Mouse (Mus musculus): Measurements from ENCODE around the gene Cdk13. TPM values are rescaled to one million over a fixed set of nuclear protein-coding genes. Genes with fewer than 3 reads are reported as not detected.

Gene Cdk13
- polyA plus RNA-seq, 1 experiment from 2014 or later = 16.2 TPM

GRCm38 (mm10) chr13:17802880-17803279, 2.0 kb downstream of the Cdk13 start:
- no peaks in the 10 kb centered on the region; the same call in 1 of the 2 replicates for H3K4me1 ChIP-seq (replicated peaks; ENCODE audit: insufficient read depth, low read length)
- peak overlapping the region; percentile 98 for H3K4me3 ChIP-seq (replicated peaks; ENCODE audit: low read depth, low read length)
- TF ChIP-seq CTCF (IDR thresholded peaks at IDR 0.05; ENCODE audit: low read depth) = no peak
- H3K9me3 ChIP-seq (replicated peaks; ENCODE audit: low read length) = no peaks in the 10 kb centered on the region
- H3K27ac ChIP-seq = peak overlapping the region; percentile 100
- ATAC-seq (replicated peaks; ENCODE audit: low FRiP score, low read depth) = no peak
- peak overlapping the region; percentile 88 for H3K4me2 ChIP-seq (ENCODE audit: low read length)
- peak overlapping the region; percentile 96 for H3K9ac ChIP-seq (ENCODE audit: low read depth, low read length)
- DNase-seq (ENCODE audit: low spot score) = no peak
- H3K36me3 ChIP-seq (ENCODE audit: insufficient read depth, low read length) = no peaks in the 10 kb centered on the region
- H3K27me3 ChIP-seq (ENCODE audit: insufficient read depth, low read length) = no peaks in the 10 kb centered on the region
- whole genome bisulfite sequencing = 2% methylated on average over 3 of the region's 3 CpGs

DNA sequence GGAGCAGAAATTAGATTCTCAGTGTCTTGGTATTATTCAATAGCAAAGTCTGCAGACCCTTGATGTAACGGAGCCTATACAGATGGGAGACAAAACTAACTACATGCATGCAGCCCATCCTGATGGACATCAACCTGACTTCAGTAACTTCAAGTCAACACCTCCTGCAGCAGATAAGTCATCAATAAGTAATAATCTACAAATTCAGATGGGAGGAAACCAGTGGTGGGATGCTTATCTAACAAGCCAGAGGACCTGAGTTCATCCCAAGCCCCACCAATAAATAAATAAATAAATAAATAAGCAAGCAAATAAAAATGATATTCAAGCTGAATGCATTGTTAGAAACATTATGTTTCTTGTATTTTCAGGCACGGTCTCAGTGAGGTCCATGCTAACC, 5.2 kb downstream of the Cdk13 start:
- no peak for ATAC-seq (replicated peaks; ENCODE audit: low FRiP score, low read depth)
- no peak overlapping the region for H3K4me3 ChIP-seq (replicated peaks; ENCODE audit: low read depth, low read length)
- H3K27ac ChIP-seq = no peak overlapping the region
- DNase-seq (ENCODE audit: low spot score) = no peak
- H3K4me2 ChIP-seq (ENCODE audit: low read length) = no peak overlapping the region
- no peaks in the 10 kb centered on the region for H3K27me3 ChIP-seq (ENCODE audit: insufficient read depth, low read length)
- no peaks in the 10 kb centered on the region for H3K9me3 ChIP-seq (replicated peaks; ENCODE audit: low read length)
- TF ChIP-seq CTCF (IDR thresholded peaks at IDR 0.05; ENCODE audit: low read depth) = no peak
- WGBS = 84% methylated on average over 2 of the region's 2 CpGs
- no peaks in the 10 kb centered on the region; the same call in 1 of the 2 replicates for H3K4me1 ChIP-seq (replicated peaks; ENCODE audit: insufficient read depth, low read length)
- no peak overlapping the region for H3K9ac ChIP-seq (ENCODE audit: low read depth, low read length)
- H3K36me3 ChIP-seq (ENCODE audit: insufficient read depth, low read length) = no peaks in the 10 kb centered on the region

- no peak for ATAC-seq (replicated peaks; ENCODE audit: low FRiP score, low read depth)
- no peak for TF ChIP-seq CTCF (IDR thresholded peaks at IDR 0.05; ENCODE audit: low read depth)
- no peaks in the 10 kb centered on the region for H3K9me3 ChIP-seq (replicated peaks; ENCODE audit: low read length)
- no peak for DNase-seq (ENCODE audit: low spot score)
- 86% methylated on average over 3 of the region's 3 CpGs for WGBS
- H3K4me3 ChIP-seq (replicated peaks; ENCODE audit: low read depth, low read length) = no peak overlapping the region
- H3K4me2 ChIP-seq (ENCODE audit: low read length) = no peak overlapping the region
- no peak overlapping the region for H3K27ac ChIP-seq
- no peaks in the 10 kb centered on the region; the same call in 1 of the 2 replicates for H3K4me1 ChIP-seq (replicated peaks; ENCODE audit: insufficient read depth, low read length)
- H3K27me3 ChIP-seq (ENCODE audit: insufficient read depth, low read length) = no peaks in the 10 kb centered on the region
- no peaks in the 10 kb centered on the region for H3K36me3 ChIP-seq (ENCODE audit: insufficient read depth, low read length)
- no peak overlapping the region for H3K9ac ChIP-seq (ENCODE audit: low read depth, low read length)
Observed at GRCm38 (mm10) chr13:17795757-17796456, 9.0 kb downstream of the Cdk13 start.

DNA sequence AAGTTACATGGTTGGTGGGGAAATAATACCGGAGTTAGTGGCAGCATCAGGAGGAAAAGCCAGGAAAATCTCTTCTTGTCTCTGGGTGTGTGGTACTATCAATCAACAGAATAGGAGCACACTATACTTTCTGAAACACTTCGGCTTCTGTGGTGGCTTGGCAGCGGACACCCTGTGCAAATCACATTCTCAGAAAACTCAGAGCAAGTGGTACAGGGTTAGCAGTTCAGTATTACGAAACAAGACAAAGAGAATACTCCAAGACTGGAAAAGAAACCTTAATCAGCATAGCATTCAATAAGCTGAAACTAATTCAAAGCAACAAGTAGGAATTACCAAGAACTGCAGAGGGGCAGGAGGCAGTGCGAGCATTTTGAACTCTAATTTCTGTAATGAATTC, 21.3 kb downstream of the Cdk13 start:
- no peak overlapping the region for H3K9ac ChIP-seq (ENCODE audit: low read depth, low read length)
- H3K4me2 ChIP-seq (ENCODE audit: low read length) = no peak overlapping the region
- no peak for DNase-seq (ENCODE audit: low spot score)
- no peaks in the 10 kb centered on the region for H3K27me3 ChIP-seq (ENCODE audit: insufficient read depth, low read length)
- WGBS = 94% methylated on average over 5 of the region's 5 CpGs
- H3K4me3 ChIP-seq (replicated peaks; ENCODE audit: low read depth, low read length) = no peak overlapping the region
- no peak for ATAC-seq (replicated peaks; ENCODE audit: low FRiP score, low read depth)
- H3K4me1 ChIP-seq (replicated peaks; ENCODE audit: insufficient read depth, low read length) = no peaks in the 10 kb centered on the region
- H3K27ac ChIP-seq = no peak overlapping the region
- TF ChIP-seq CTCF (IDR thresholded peaks at IDR 0.05; ENCODE audit: low read depth) = no peak
- H3K9me3 ChIP-seq (replicated peaks; ENCODE audit: low read length) = no peaks in the 10 kb centered on the region
- no peaks in the 10 kb centered on the region for H3K36me3 ChIP-seq (ENCODE audit: insufficient read depth, low read length)

GRCm38 (mm10) chr13:17779923-17780322, 25.0 kb downstream of the Cdk13 start:
- no peak overlapping the region for H3K9ac ChIP-seq (ENCODE audit: low read depth, low read length)
- DNase-seq (ENCODE audit: low spot score) (no peak), ATAC-seq (replicated peaks; ENCODE audit: low FRiP score, low read depth) (no peak)
- no peak overlapping the region for H3K4me2 ChIP-seq (ENCODE audit: low read length)
- no peak for TF ChIP-seq CTCF (IDR thresholded peaks at IDR 0.05; ENCODE audit: low read depth)
- no peaks in the 10 kb centered on the region for H3K9me3 ChIP-seq (replicated peaks; ENCODE audit: low read length)
- no peaks in the 10 kb centered on the region for H3K27me3 ChIP-seq (ENCODE audit: insufficient read depth, low read length)
- H3K4me1 ChIP-seq (replicated peaks; ENCODE audit: insufficient read depth, low read length) = no peaks in the 10 kb centered on the region
- no peaks in the 10 kb centered on the region for H3K36me3 ChIP-seq (ENCODE audit: insufficient read depth, low read length)
- 35% methylated on average over 2 of the region's 2 CpGs for WGBS
- no peak overlapping the region for H3K4me3 ChIP-seq (replicated peaks; ENCODE audit: low read depth, low read length)
- no peak overlapping the region for H3K27ac ChIP-seq

DNA sequence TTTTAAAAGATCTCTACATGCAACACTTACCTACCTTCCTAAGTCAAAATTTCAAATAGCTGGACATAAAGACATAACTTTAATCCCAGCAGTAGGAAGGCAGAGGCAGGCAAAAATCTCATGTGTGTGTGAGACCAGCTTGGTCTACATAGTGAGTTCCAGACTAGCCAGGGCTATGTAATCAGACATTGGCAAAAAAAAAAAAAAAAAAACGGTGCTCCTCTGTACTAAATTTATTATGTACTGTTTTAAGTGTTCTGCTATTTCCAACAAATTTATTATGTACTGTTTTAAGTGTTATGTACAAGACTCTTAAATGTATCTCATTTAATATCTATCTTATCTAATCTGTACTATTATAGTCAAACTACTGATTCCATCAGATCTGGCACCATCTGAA, 28.6 kb downstream of the Cdk13 start:
- TF ChIP-seq CTCF (IDR thresholded peaks at IDR 0.05; ENCODE audit: low read depth) = no peak
- no peak overlapping the region for H3K9ac ChIP-seq (ENCODE audit: low read depth, low read length)
- H3K36me3 ChIP-seq (ENCODE audit: insufficient read depth, low read length) = peaks cover 5% of the 10 kb centered on the region
- H3K27me3 ChIP-seq (ENCODE audit: insufficient read depth, low read length) = no peaks in the 10 kb centered on the region
- 50% methylated on average over 1 of the region's 1 CpGs for WGBS
- no peaks in the 10 kb centered on the region for H3K9me3 ChIP-seq (replicated peaks; ENCODE audit: low read length)
- DNase-seq (ENCODE audit: low spot score) (no peak), ATAC-seq (replicated peaks; ENCODE audit: low FRiP score, low read depth) (no peak)
- H3K27ac ChIP-seq = no peak overlapping the region
- H3K4me2 ChIP-seq (ENCODE audit: low read length) = no peak overlapping the region
- no peak overlapping the region for H3K4me3 ChIP-seq (replicated peaks; ENCODE audit: low read depth, low read length)
- no peaks in the 10 kb centered on the region for H3K4me1 ChIP-seq (replicated peaks; ENCODE audit: insufficient read depth, low read length)

- Histone ChIP-seq H3K4me3 (replicated peaks; ENCODE audit: low read depth, low read length) (no peak overlapping the region), H3K9ac (ENCODE audit: low read depth, low read length) (no peak overlapping the region), H3K27me3 (ENCODE audit: insufficient read depth, low read length) (no peaks in the 10 kb centered on the region), H3K9me3 (replicated peaks; ENCODE audit: low read length) (no peaks in the 10 kb centered on the region), H3K27ac (no peak overlapping the region), H3K4me2 (ENCODE audit: low read length) (no peak overlapping the region), H3K36me3 (ENCODE audit: insufficient read depth, low read length) (peaks cover 5% of the 10 kb centered on the region), H3K4me1 (replicated peaks; ENCODE audit: insufficient read depth, low read length) (no peaks in the 10 kb centered on the region)
- ATAC-seq (replicated peaks; ENCODE audit: low FRiP score, low read depth) = no peak
- no peak for DNase-seq (ENCODE audit: low spot score)
- TF ChIP-seq CTCF (IDR thresholded peaks at IDR 0.05; ENCODE audit: low read depth) = no peak
Observed at GRCm38 (mm10) chr13:17775364-17775763, 29.5 kb downstream of the Cdk13 start.

All from kidney, postnatal 0 days (tissue).